Mouse (Mus musculus) kidney, adult 11 months (tissue): Measurements from ENCODE around the gene Gm37419.

ENCODE experiments used
- DNase-seq: peaks from one replicate; pipeline ENCODE4 v3.0.0; 2022

The Gm37419 gene

DNA sequence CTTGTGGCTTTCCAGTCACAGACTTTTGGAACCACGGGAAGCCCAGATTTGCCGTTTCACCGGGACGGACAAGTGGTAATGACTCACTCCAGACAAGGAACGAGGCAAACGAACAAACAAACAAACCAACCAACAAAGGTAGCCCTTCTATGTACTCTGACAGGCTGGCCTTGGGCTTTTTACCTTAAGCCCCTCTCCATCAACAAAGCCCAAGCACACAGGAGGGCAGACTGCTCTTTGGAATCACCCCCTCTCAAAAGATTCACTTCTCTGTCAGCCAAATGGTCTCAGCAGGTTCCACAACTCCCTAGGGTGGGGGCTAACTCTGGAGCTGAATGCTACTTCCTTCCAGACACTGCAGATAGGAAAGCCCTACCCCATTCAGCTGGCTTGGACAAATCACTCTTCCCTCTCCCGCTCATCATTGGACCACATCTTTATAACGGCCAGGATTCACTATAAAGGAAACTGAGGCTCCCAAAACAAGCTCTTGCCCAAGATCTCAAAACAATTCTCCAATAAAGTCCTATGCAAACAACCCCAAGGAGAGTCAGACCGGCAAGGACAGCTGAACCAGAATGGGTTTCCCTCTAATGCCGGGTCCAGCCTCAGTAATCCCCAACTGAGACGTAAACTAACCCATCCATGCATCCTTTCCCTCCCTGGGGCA, 7.9 kb upstream of the Gm37419 start:
- DNase-seq = no peak

DNA sequence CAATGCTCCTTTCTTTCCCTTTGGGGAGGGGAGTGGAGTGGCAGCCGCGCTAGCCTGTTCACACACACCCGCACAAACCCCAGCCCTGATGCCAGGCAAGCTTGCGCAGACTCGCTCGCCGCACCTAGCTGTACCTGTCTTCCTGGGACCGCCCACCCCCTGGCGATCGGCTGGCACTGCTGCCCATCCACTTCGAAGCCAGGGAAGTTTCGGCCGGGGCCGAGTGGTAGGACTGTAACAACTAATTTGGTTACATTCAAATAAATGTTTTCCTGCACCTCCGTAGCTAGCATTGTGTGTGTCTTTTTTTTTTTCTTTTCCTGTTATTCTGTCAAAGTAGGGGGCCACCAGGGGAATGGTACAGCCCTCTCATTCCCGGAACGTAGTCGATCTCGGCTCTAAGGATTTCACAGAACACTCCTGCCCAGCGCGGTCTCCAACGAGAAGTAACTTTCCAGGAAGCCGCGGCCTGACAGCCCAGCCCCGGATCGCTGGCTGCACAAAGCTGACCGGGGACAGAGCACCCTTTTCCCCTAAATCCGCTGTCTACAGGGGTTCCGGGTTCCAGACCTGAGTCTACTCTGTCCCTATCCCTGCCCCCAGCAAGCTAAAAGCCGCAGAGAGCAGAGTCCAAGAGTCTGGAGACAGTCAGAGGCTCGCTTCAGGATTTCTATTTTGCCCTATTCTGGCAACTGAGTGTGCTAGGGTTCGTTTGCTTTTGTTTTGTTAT, 7.1 kb upstream of the Gm37419 start:
- peak; percentile 47 for DNase-seq

DNA sequence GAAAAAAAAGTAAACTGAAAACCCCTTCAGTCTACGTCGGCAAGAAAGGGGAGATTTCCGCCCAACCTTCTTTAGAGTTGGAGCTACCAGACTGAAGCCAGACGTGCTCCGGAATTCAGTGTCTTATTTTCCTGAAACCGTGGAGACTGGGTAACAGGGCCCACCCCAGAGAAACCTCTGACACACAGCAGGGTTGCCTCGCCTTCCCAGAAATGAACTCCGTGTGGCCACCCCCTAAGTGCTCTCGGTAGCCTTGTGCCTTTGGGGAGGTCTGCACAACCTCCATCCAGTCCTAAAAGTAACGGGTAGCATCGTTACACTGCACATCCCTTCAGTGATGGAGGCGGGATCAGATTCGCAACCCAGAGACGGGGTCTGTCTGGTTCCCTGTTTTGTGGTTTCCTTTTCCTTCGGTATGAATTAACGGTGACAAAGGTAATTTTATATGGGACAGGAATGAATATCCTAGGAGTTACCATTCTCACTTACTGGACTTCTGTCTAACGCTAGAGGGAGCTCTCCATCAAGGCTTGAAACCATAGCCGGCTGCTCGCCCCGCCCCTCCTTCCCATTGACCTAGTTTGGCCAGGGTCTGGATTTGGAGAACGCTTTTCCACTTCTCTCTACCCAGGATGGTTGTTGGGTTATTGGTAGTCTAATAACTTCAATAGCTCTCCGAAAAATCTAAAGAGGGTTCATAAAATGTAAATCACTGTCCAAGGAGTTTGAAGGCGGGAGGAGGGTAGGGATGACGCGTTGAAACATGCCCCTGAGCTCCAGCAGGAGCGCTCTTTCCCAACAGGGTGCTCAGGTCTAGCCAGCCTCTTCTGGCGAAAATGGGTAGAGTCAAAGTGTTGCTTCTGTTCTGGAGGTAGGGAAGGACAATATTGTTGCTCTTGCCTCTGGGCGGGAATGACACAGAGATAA, 6.1 kb upstream of the Gm37419 start:
- DNase-seq = peak; percentile 83

DNA sequence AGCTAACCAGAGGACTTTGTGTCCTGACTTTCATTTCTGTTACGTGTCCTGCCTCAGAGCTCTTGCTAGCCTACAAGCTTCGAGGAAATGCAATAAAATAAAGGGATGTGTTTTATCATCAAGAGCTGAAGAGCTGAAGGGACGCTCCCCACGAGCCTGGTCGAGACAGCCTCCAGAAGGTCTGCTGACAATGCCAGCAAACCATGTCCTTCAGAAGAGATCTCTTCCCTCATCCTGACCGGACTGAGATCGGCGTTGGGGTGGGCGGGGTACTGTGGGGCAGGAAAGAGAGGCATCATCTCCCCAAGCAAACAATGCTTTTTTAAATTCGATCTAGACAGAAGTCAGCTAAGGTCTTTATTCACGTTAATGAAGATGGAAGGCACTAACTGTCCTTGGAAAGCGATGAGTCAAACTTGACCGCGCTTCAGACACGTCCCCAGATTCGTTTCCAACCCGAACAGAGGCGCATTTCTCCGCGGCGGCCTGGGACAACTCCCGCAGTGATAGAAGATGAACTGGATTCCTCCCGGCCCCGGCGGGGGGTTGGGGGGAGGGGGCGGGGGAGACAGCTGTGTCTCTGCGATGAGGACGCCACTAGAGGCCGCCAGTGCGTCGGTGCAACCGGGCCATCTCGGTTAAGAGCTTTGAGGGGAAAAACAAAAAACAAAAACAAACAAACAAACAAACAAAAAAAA, 5.2 kb upstream of the Gm37419 start:
- peak; percentile 67 for DNase-seq

DNA sequence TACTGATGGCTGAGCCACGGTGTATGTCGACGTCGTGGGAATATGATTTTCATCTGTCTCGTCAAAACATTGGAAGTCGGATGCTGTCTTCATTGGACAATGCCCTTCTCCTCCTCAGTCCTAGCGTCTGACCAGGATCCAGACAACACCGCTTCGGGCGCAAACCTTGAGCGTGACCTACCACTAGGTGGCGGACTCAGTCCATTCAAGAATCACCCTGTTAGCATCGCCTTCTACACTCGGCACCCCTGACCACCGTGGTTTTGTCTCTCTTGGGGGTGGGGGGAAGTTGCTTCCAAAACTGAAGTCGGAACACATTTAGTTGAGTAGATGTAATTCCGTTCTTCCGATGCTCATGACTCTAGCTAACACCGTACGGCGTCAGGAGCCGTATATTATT, 4.1 kb upstream of the Gm37419 start:
- peak; percentile 87 for DNase-seq

DNA sequence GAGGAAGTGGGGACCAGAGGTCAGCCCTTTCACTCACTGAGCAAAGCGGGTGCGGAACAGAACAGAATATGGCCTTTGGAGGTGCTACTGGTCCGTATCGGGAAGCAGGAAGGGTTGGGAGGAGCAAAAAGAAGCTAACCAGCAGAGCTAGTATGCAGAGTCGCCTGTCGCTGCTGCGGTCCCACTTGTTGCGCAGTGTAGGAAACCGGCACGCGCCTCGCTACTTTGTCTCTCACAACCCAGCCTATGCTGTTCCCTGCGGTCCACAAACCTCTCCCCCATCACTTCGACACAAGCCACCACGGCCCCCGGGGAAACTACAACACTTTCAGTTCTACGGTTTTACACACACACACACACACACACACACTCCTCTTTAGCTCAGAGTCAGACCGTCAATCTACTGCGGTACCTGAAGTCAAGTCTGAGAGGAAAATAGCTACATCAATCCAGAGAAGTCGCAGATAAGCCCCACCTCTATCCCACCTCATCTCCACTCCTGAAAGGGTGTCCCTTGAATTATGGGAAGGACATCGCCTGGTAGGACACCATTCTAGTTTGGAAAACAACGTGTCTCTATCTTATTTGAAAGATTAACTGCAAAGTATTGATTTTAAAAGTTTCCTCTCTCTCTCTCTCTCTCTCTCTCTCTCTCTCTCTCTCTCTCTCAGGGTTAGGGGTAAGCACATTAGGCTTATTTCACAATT, 3.4 kb upstream of the Gm37419 start:
- DNase-seq = peak; percentile 65

DNA sequence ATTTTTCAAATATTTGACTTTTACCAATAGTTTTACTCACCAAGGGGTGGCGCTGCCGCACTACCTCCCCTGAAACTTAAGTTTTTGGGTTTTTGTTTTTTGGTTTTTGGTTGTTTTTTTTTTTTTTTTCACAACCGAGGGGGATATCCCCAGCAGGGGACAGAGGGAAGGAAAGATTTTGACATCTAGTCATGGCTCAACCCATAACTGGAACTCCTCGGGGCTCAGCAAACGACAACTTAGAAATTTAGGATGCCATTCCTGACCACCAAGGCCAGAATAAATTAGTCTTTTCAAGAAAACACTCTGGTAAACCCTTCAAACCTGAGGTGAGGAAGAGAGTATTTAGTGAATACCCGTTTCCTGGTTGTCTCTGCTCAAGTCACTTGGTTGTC, 2.8 kb upstream of the Gm37419 start:
- DNase-seq = no peak

DNA sequence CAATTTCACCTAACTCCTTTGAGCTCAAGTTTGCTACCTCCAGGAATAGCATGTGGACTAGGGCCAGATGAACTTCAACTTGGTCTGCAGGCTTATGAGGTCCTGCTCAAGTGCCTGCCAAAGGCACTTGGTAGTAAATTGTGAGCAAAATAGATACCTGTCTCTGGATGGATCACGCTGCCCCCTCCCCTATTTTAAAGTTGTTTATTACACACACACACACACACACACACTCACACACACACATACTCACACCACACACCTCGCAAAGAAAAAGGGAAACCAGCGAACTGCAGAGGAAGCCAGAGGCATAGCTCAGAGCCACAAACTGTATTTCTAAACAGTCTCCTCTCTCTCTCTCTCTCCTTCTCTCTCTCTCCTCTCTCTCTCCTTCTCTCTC, 2.1 kb upstream of the Gm37419 start:
- DNase-seq = peak; percentile 41

DNA sequence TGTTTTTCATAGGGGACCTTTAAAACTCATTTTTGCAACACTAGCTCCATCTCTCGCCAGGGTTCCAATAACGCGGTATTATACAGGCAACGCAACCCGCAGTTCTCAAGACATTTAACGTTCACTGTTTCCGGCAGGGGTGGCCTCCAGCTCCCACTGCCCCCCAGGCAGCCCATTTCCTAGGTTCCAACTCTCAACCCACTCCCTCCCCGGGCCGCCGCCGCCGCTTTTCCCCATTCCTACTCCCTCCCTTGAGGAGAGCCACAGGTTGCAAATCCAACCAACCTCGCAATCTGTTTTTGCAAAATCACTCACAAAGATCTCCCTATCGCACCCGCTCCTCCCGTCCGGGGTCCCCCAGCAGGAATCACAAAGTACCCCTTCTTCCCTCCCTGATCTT, 1.4 kb upstream of the Gm37419 start:
- peak; percentile 28 for DNase-seq

DNA sequence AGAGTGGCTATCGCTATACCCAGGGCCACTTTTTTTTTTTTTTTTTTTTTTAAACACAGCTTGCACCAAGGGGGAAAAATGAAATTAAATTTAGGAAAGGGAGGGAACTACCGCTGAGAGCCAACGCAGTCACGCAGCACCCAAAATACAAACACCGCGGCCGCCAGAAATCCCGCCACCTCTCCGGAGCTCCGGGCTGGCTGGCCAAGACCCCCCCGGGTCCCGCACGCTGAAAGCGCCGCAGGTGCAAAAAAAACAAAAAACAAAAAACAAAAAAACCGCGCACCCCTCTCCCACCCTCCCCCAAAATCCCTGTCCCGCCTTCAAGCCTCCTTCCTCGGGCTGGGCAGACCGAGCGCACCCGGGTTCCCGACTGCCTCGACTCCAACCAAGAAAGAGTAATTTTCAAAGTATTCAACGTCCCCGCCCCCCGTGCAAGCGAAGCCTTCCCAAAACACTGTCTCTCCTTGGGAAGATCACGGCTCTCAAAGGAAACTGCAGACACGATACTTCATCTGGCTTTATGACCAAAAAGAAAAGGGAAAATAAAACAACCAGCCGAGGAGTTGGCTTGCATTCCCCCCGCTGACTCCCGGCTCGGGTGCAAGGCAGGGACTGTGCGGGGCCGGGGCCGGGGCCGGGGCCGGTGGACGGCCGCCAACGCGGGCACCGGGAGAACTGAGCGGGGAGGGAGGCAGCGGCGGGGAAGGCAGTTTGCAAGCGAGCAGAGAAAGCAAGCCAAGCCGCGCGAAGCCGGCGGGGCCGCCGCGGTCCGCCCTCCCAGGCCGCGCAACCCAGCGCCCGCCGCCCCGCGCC, 733 bp upstream of the Gm37419 start:
- peak; percentile 40 for DNase-seq

DNA sequence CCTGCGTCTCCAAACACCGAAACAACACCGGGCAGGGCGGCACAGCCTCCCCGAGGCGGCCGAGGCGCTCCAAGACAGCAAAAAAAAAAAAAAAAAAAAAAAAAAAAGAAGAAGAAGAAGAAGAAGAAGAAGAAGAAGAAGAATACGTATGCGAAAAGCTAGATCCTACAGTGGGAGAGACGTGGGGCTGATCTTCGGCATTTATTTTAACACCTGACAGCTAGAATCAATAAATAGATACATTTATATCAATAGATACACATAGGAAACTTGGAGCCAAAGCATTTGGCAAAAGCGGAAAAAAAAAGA, 171 bp upstream of the Gm37419 start:
- no peak for DNase-seq

DNA sequence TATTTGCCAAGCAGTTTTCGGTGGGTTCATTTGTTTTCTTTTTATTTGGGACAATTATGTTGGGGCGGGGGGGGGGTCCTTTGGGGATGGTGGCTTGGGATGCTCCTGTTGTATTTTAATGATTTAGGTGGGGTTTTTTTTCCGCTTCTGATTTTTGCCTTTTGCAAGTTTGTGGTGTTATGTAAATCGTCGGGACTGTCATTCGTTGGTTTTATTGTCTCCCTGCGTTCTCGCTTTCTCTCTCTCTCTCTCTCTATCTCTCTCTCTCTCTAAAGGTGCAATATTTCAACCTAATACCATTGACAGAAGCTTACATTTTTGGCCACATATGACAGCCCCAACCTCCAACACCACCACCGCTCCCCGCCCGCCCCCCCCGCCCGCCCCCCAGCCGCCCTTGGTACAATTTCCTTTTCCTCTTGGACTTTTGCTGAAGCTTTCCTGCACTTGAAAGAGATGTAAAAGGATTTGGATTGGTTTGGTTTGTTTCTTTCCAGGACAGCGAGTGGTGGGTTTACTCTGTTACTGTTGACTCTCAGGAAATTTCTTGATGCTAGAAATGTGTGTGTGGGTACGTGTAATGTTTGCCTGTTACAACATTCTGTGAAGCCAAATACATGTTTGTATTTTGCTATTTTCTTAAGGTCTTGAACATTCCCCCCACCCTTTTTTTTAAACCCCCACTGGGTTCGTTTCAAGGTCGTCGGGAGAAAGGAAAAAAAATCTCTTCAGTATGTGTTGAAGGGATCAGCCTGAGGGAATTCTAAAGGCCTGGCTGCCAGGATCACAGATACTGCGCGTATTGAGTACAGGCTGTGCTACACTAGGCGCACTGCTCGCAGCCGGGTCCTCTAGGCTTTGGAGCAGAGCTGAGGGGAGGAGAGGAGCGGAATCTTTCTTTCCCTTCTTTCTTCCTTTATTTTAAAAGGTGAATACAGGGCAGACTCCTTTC, 1.2 kb downstream of the Gm37419 start:
- DNase-seq = peak; percentile 48

DNA sequence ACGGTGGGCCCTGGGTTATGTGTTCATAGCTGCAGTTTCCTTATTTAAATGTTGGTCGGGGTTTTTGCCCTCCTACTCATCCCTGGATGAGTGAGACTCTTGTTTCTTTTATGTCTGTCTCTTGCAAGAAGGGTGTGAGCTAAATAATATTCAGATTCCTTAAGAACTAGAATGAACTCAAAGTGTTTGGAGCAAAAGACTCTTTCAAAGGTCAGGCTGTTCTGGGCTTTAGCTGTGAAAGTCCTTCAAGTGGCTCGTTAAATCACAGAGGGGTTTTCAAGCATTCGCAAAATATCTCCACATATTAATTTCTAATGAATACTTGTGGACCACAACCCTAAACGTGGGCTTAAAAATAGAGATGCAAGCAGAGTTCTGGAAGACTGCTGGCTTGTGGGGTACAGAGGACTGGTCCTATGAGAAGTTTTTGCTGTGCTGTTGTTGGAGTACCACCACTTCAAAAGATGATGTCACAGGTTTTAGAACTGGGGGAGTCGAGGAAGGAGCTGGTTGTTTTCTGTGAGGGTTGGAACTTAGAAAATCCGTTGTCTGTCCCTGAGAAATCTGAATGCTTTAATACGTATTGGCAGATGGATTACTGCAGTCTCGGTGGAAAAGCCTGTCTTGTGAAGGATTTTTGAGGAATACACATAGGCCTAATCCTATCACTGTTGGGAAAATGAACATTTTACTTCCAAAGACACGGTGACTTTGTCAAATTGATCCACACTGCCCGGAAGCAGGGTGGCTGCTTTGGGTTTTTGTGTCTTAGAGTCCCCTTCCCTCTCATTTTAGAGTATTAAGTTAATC, 2.1 kb downstream of the Gm37419 start:
- no peak for DNase-seq

DNA sequence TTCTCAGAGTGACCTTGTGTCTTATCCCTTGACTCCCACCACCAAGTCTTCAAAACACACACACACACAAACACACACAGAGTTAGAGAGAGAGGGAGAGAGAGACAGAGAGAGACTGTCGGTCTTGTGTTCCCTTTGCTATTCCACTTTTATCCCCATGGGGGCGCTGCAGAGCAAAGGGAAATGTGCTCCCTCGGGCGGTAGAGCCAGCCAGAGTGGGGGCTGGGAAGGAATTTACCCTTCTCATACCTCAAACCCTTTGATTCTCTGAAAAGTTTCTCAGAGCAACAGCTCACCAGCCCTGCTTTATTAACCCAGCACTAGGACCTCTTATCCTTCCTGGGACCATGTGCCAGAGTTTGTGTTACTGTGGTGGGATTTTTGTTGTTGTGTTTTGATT, 2.9 kb downstream of the Gm37419 start:
- DNase-seq = peak; percentile 87

DNA sequence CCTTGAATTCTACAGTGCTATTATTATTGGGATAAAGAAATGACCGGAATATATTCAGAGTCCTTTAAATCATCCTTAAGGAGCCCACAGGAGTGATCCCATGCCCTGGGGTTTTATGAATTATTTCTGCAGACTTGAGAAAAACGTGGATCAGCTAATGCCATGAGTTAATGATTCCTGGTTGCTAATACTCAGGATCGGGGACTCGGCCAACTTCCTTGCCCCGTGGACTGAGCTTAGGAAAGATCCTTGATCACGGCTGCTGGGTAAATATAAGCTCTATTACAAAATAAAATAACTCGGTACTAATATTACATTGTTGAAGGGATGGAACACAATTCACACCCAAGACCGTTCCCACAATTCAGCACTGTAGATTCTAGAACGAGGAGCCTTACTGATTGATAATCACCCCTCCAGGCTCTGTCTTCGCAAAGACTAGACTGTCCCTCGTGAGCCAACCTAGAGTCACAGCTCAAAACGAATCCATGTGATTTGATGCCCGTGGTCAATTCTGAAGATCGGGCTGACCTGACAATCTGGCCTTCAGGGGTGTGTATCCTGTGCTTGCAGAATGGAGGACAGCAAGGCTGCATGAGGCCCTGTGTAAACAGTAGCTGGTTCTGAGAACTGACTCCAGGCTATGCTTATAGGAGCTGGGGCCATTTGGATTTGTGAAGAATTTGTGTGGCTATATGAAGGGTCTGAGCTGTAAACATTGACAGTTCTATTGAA, 3.7 kb downstream of the Gm37419 start:
- peak; percentile 68 for DNase-seq

DNA sequence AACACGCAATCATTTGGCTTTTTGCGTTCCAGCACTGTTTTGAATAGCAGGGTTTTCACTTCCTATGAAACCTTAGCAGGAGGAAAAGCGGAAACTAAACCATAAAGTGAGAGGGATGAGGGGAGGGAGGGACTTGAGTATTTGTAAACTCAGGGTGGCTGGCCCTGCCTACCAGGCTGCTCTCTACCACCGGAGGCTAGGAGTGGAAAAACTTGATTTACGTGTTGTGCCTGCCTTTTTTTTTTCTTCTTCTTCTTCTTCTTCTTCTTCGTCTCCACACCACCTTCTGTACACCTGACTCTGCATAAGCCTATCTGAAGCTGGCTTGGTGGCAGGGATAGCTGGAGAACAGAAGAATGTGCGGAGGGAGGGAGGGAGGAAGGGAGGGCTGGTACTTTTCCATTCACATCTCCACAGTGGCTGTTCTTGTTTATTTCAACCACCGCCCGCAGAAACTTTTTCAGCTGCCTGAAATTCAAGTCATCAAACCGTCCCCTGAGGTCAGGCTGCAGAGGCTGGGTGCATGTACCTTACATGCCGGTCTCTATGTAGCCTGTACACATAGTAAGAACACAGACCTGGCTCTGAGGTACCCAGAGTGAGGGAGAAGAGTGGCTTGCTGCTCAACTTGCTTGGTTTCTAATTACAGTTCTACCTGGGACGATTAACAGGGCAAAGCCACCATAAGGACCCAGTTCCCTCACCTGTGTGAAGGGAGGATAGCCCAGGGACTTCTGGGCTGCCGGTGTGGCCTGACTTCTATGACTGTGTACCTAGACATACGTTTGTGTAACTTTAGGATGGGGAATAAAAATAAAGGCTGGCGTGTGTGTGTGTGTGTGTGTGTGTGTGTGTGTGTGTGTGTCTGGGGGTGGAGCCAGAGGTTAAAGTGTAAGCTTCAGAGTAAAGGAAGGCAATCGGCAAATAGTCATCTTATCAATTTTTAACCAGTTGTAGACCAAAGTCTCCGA, 5.4 kb downstream of the Gm37419 start:
- peak; percentile 84 for DNase-seq

DNA sequence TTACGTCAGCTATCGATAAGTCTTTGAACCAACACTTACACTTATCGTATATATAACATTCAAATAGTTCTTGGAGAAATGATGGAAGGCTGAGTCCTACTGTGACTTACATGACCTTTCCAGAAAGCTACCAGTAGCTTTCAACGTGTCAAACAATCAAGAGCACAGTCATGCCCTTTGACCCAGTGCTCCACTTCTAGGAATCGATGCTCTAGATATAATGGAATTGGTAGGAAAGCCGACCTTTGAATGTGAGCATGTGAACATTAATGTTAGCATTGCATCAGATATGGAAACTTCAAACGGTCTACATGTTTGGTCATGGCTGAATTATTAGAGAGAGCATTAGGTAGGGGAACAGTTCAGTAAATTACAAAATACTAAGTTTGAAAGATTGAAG, 8.1 kb downstream of the Gm37419 start:
- no peak for DNase-seq

DNA sequence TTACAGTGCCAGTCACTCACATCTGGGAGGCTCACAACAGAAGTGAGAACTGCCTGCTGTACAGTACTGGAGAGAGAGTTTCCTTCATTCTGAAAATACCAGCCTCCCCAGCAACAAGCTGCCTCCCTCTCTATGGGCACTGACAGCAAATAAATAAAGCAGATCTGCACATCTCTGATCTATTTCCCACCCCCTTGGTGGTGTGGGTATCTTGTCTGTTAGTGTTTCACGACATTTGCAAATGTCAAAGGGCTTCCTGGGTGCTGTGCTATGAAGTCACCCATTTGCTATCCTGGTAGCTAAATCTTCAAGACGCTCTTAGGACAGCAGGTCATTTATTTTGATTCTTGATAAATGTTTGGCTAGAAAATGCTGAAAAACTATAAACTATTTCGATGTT, 8.9 kb downstream of the Gm37419 start:
- DNase-seq = no peak
